Mouse (Mus musculus) heart, adult 9 months (tissue): ENCODE data around the gene Rpl13a.
"Not testable (repeated sequence)": the region's sequence is repeated elsewhere in the genome, so short reads cannot be mapped to it uniquely, and the experiment has no call there.

ENCODE experiments used
- DNase-seq, 2 experiments: peaks; one replicate each; pipeline ENCODE4 v3.0.0; 2022; ENCODE audit warnings: low spot score in 2 of 2

Gene Rpl13a

GRCm38 (mm10) chr7:45157459-45157858 lies 28.9 kb upstream of the Rpl13a start:
- DNase-seq, result no peak

DNA sequence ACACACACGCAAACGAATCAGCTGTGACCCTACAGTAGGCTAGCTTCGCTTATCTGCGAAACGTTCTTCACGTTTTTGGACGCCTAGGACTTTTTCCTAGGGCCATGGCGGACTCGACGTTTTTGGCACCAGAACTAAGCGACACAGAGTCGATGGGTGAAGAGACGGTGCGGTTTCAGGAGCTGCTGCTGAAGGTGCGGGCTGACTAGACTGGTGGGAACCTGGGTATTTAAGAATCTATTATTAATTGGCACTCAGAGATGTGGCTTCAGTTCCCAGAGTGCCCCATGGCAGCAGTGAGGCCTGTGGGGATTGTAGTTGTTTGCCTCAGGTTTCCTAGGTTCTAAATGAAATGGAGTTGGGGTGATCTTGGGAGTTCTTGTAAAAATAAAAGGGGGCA lies 27.6 kb upstream of the Rpl13a start:
- no peak for DNase-seq

GRCm38 (mm10) chr7:45155590-45155989 lies 27.0 kb upstream of the Rpl13a start:
- DNase-seq, result no peak

GRCm38 (mm10) chr7:45154993-45155514 lies 26.5 kb upstream of the Rpl13a start:
- peak in 1 of 2 experiments; percentile 51 for DNase-seq

DNA sequence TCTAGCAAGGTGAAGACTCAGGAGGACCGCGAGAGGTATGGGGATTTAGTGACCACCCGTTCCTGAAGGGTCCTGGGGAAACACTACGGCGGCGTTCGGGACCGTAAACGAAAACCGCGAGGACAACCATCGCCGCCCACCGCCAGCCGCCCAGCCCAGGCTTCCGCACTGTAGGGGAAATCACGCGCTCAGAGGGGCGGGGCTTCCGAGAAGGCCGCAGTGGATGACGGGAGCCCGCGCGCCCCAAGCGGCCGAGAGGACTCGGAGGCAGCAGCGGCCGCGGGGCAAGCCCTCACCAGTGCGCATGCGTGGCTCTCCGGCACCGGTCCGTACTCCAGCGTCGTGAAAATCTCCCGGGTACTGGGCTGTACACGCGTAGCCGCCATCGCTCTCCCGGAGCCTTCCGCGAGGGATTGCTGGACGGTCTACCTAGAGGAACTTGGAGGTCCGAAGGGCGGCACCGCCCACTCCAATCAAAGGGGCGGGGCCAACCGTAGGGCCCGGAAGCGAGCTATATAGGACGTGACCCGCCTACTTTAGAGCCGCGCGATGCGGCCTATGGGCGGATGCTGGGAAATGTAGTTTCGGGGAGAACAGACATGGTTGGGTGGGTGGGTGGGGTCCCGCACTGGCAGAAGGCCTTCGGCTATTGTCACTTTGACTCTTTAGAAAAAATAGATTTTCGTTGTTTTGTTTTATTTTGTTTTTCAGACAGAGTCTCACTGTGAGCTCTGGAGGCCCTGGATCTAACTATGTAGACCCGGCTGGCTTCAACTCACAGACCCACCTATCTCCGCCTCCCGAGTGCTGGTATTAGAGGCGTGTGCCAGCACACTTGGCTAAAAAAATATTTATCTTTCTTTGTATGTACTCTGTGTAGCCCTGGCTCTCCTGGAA lies 25.8 kb upstream of the Rpl13a start, which contains the start of the genes Pih1d1 and Aldh16a1:
Gene Pih1d1 (plus strand): TSS at position 208 of the 897 bp plus-strand sequence.
Gene Aldh16a1 (minus strand): TSS at position 489 of the 897 bp plus-strand sequence.
- DNase-seq, result peak; percentile 97 to 98

GRCm38 (mm10) chr7:45153586-45153985 lies 25.0 kb upstream of the Rpl13a start:
- no peak for DNase-seq

- not testable (repeated sequence) for DNase-seq
Observed at GRCm38 (mm10) chr7:45153052-45153451, 24.5 kb upstream of the Rpl13a start.

DNA sequence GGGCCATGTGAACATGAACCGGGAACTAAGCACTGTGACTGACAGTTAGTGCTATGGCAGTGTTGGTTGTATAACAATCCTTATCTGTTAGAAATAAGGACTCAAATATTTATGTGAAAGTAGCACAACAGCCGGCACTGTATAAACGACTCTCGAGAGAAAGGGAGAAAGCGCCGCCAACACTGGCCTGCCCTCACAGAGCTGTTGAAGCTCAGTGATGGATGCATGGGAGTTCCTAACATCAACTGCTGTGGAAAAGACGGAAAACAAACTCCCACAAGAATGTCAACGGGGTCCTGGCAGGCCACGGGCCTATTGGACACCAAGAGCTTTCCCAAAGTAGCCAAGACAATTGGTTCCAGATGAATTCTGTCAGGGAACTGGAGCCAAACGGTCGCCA lies 22.7 kb upstream of the Rpl13a start:
- DNase-seq, result peak; percentile 70 to 78

GRCm38 (mm10) chr7:45150321-45150720 lies 21.8 kb upstream of the Rpl13a start:
- no peak for DNase-seq

GRCm38 (mm10) chr7:45149545-45149944 lies 21.0 kb upstream of the Rpl13a start:
- peak; percentile 68 to 76 for DNase-seq

- peak; percentile 51 to 70 for DNase-seq
Observed at GRCm38 (mm10) chr7:45148534-45149098, 20.1 kb upstream of the Rpl13a start.

DNA sequence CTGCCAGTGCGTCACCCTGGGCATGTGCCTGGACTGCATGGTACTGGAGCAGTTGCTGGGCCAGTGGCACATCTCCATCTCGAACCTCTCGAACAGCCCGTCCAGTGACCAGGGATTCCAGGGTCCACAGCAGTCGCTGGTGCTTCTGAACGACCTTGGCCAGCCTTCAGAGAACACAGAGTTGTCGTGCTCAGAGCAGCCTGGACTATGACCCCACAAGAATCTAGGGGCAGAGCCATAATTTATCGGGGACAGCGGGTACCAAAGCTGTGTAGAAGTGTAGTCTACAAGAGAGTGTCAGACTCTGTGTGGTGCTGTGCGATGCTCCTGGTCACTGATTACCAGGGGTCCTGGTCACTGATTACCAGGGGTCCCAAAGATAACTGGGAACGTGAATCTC lies 19.3 kb upstream of the Rpl13a start:
- no peak for DNase-seq

GRCm38 (mm10) chr7:45147267-45147666 lies 18.7 kb upstream of the Rpl13a start:
- DNase-seq, result no peak

- DNase-seq, result no peak
Observed at GRCm38 (mm10) chr7:45145460-45145859, 16.9 kb upstream of the Rpl13a start.

DNA sequence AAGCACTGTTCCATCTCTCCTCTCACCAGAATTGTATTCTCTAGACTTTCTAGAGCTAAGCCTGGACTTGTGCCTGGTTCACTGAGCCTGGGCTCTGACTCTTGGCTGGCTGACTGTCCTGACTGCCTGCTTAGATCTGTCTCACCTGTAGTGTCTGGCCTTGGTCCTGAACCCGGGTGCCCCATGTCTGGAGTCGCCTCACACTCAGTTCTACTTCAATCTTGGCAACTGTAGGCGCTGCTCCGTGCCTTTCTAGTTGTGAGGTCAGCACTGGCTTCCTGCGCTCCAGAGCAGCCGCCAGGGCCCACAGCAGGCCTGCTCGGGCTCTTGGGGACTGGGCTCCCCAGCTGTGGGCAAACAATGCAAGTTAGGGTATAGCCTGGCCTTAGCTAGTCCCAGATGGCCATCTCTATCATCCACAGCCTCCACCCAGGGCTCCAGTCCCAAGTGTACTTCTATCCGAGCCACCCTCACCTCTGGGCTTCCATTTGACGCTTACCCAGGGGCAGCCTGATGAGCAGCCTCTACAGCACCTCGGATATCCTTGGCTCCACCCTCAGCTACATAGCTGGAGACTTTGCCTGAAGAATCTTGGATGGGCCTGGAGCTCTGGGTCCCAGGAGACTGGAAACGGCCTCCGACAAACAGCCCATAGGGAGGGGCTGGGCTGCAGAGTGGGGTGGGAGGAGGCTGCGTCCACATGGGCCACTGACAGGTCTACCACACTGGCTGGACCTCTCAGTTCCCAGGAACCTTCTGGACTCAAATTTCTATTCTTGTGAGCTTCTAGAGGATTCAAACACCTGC lies 16.0 kb upstream of the Rpl13a start:
- DNase-seq, result peak; percentile 59 to 70

GRCm38 (mm10) chr7:45141914-45142313 lies 13.4 kb upstream of the Rpl13a start:
- no peak for DNase-seq

DNA sequence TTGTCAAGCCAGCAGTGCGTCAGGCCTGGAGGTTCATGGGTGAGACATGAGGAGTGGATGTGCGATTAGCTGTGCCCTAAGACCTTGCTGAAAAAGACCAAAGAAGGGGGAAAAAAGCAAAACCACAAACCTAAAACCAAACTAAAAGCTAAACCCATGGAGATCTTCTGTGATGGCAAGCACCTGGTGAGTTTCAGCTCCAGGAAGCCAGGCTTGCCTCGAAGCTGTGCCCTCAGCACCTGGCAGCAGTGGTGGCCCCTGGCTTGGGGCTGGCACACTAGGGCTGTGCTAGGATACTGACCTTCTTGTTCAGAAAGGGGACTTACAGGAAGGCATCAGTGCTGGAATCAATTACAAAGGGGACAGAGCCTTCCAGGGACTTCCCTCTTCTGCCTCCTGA lies 12.8 kb upstream of the Rpl13a start:
- no peak for DNase-seq

DNA sequence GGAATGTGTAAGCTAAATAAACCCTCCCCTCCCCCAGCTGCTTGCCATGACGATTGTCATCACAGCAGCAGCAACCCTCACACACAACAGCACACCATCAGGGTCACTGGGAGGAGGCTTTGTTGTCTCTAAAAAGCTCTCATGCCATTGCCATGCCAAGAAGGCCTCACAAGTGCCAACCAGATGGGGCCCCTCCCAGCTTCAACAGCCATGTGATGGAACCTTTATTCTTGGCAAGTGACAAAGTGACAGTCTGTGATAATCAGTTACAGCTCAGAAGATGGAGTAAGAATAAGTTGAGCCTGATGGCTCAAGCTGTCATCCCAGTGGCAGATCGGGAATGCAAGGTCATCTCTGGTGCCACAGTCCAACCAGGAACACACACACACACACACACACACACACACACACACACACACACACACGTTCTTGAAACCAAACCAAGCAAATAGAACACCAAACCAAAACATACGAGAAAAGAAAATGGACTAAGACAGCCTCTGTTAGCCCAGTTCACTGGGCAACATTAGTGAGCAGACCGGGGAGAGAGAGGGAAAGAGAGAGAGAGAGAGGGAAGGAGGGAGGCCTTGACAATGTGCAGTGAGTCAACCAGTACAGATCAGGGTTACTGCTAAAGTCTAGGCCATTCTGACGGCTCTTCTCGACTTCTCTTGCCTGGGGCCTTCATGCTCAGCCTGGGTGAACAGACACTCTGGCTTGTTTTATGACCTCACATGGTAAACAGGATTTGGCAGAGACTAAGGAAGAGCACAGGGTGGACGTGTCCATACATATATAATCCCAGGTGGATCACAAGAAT lies 11.6 kb upstream of the Rpl13a start:
- DNase-seq, result no peak

DNA sequence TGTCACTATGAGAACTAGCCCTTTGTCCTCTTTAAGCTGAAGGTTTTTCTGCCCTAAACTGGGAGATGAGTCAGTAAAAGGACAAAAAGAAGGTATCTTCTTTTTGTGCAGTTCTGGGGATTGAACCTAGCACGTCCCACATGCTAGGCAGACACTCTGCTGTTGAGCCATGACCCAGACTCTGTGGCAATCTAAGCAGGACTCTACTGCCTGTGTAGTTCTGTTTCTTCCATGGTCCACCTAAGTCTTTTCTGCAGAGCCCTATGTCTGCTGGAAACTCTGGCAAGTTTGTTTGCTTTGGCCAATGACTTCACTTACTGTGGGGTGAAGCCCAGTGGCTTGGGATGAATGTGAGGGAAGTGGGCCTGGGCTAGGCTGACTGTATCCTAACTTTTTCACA lies 9.8 kb upstream of the Rpl13a start:
- DNase-seq, result no peak

- DNase-seq, result no peak
Observed at GRCm38 (mm10) chr7:45137171-45138006, 8.8 kb upstream of the Rpl13a start.
